Mouse (Mus musculus) testis, adult 2 months (tissue): ENCODE data around the gene Dnaic2.

Experiments
- CTCF ChIP-seq: fragments of 200-500 bp; IDR thresholded peaks from 2 replicates; pipeline ENCODE4 v1.5.1; 2012; ENCODE audit warnings: low read depth, mild to moderate bottlenecking, inconsistent platforms, low read length, moderate library complexity; ENCODE audit not compliant: control insufficient read depth, insufficient read depth, insufficient replicate concordance
- POLR2A ChIP-seq: fragments of 200-500 bp; IDR thresholded peaks from 2 replicates; pipeline ENCODE4 v1.6.1; 2012; ENCODE audit warnings: low read depth, mild to moderate bottlenecking, inconsistent platforms, low read length, moderate library complexity; ENCODE audit not compliant: control insufficient read depth

GRCm38 (mm10) chr11:114680291-114680690 lies 46.9 kb upstream of the Dnaic2 start:
- TF ChIP-seq CTCF, result no peak
- no peak for TF ChIP-seq POLR2A
